Mouse (Mus musculus) megakaryocyte-erythroid progenitor cell, adult 5-6 weeks (primary cell): ENCODE results near the gene Rcan1. TPM values are rescaled to one million over a fixed set of nuclear protein-coding genes. Genes with fewer than 3 reads are reported as not detected.
"Not testable (repeated sequence)": the region's sequence is repeated elsewhere in the genome, so short reads cannot be mapped to it uniquely, and the experiment has no call there.

ENCODE experiments used
- ATAC-seq: replicated peaks from 2 replicates; pipeline ENCODE4 v1.8.0; 2016; ENCODE audit warnings: mild to moderate bottlenecking, inconsistent platforms; ENCODE audit not compliant: severe bottlenecking, poor library complexity, low FRiP score, low TSS enrichment
- total RNA-seq, 2 experiments: library from RNA; stranded (forward) in 1 of 2; stranded (reverse) in 1 of 2; fragments of 200-1000, 215-1000 nt in 1 of 2; fragments of >200 nt in 1 of 2; fragmentation: Nextera tagmentation in 1 of 2; gene quantifications; 2 replicates each; pipeline ENCODE4 v1.2.3; 2014 to 2017

The Rcan1 gene
- total RNA-seq, 2 experiments from 2014 or later, result 7.9 to 12.7 TPM

- ATAC-seq, result no peak
These were observed 28.5 kb downstream of the Rcan1 start for GRCm38 (mm10) chr16:92442150-92442549.

GRCm38 (mm10) chr16:92441203-92441602, 29.5 kb downstream of the Rcan1 start:
- no peak for ATAC-seq

- no peak for ATAC-seq
These were observed 30.4 kb downstream of the Rcan1 start for GRCm38 (mm10) chr16:92440229-92440628.

GRCm38 (mm10) chr16:92439775-92440174, 30.9 kb downstream of the Rcan1 start:
- no peak for ATAC-seq

- ATAC-seq, result no peak
These were observed 35.2 kb downstream of the Rcan1 start for GRCm38 (mm10) chr16:92435431-92435985.

- ATAC-seq, result no peak
These were observed 37.5 kb downstream of the Rcan1 start for GRCm38 (mm10) chr16:92433176-92433575.

- ATAC-seq, result no peak
These were observed 39.9 kb downstream of the Rcan1 start for GRCm38 (mm10) chr16:92430731-92431130.

- no peak for ATAC-seq
These were observed 42.3 kb downstream of the Rcan1 start for GRCm38 (mm10) chr16:92428197-92428950.

- ATAC-seq, result no peak
These were observed 44.0 kb downstream of the Rcan1 start for GRCm38 (mm10) chr16:92426708-92427107.

- ATAC-seq, result no peak
These were observed 44.8 kb downstream of the Rcan1 start for GRCm38 (mm10) chr16:92425875-92426274.

- ATAC-seq, result no peak
These were observed 47.3 kb downstream of the Rcan1 start for GRCm38 (mm10) chr16:92423363-92423762.

- ATAC-seq, result no peak
These were observed 48.0 kb downstream of the Rcan1 start for GRCm38 (mm10) chr16:92422435-92423362.

- peak; percentile 52; the same call in 1 of the 2 replicates for ATAC-seq
These were observed 49.3 kb downstream of the Rcan1 start for GRCm38 (mm10) chr16:92421147-92421934.

- no peak for ATAC-seq
These were observed 50.0 kb downstream of the Rcan1 start for GRCm38 (mm10) chr16:92420641-92421040.

GRCm38 (mm10) chr16:92419099-92419498, 51.6 kb downstream of the Rcan1 start:
- ATAC-seq, result no peak

- no peak for ATAC-seq
These were observed 53.4 kb downstream of the Rcan1 start for GRCm38 (mm10) chr16:92417267-92417666.

GRCm38 (mm10) chr16:92415702-92416118, 55.0 kb downstream of the Rcan1 start:
- no peak for ATAC-seq

GRCm38 (mm10) chr16:92415038-92415437, 55.6 kb downstream of the Rcan1 start:
- ATAC-seq, result not testable (repeated sequence)

GRCm38 (mm10) chr16:92412888-92413287, 57.8 kb downstream of the Rcan1 start:
- no peak for ATAC-seq
